Mouse (Mus musculus) MEL (cell line): ENCODE measurements around the gene Hat1.
A peak's percentile ranks its signal among the peaks of the same experiment; 100 is the strongest.

Experiments used
- CTCF ChIP-seq, 3 experiments: IDR thresholded peaks in 2 of 3; conservative IDR thresholded peaks in 1 of 3; 2 replicates each; pipeline ENCODE4 v1.5.1; 2011 to 2012; ENCODE audit warnings: low read length in 3 of 3, low read depth in 2 of 3, mild to moderate bottlenecking in 2 of 3, improper control_type of control experiment in 1 of 3, inconsistent platforms in 1 of 3, mixed read lengths in 1 of 3, moderate library complexity in 1 of 3; ENCODE audit not compliant: control insufficient read depth in 1 of 3, insufficient read depth in 1 of 3, poor library complexity in 1 of 3, severe bottlenecking in 1 of 3
- EP300 ChIP-seq, 2 experiments: IDR thresholded peaks; 2 replicates each; pipeline ENCODE4 v1.6.1; 2011; ENCODE audit warnings: improper control_type of control experiment in 2 of 2, low read length in 2 of 2, low read depth in 1 of 2, mild to moderate bottlenecking in 1 of 2
- JUND ChIP-seq: IDR thresholded peaks from 2 replicates; pipeline ENCODE4 v1.6.1; 2011; ENCODE audit warnings: low read depth, mild to moderate bottlenecking, improper control_type of control experiment, low read length
- SIN3A ChIP-seq: IDR thresholded peaks from 2 replicates; pipeline ENCODE4 v1.6.1; 2012; ENCODE audit warnings: low read length, improper control_type of control experiment, inconsistent platforms
- TAL1 ChIP-seq: IDR thresholded peaks from 2 replicates; pipeline ENCODE4 v1.6.1; 2012; ENCODE audit warnings: mild to moderate bottlenecking, inconsistent platforms, low read length, moderate library complexity, mixed read lengths

DNA sequence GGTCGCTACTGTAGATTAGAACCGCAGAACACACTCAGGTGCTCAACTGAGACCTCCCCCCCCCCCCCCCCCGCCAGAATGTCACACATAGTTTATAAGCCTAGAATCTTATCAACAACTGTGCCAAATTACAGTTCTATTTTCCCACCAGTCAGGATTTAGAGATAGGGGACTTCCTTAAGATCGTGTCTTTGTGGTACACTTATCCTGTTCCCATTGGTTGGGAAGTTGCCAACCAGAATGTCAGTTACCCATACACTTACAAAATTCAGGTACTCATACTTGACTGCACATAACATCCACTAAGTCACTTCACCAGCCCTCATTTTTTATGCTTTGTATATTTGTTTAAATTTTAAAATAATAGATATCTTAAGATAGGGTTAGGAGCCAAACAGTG lies 46.7 kb downstream of the Hat1 start:
- TF ChIP-seq JUND (no peak), CTCF (IDR thresholded peaks at IDR 0.05 in 2 of 3, conservative IDR thresholded peaks at IDR 0.05 in 1 of 3; ENCODE audit: control insufficient read depth in 1 of 3, insufficient read depth in 1 of 3, low read depth in 2 of 3, low read length in 3 of 3, poor library complexity in 1 of 3, severe bottlenecking in 1 of 3) (no peak), TAL1 (no peak), EP300 (IDR thresholded peaks at IDR 0.05; ENCODE audit: low read depth in 1 of 2, low read length in 2 of 2) (peak; percentile 46 to 74; a peak in 3 of 4 replicates), SIN3A (no peak)
